Mouse (Mus musculus) liver, embryonic 15.5 days (tissue): Measurements from ENCODE around the gene Irf2. TPM values are rescaled to one million over a fixed set of nuclear protein-coding genes. Genes with fewer than 3 reads are reported as not detected.
A peak's percentile ranks its signal among the peaks of the same experiment; 100 is the strongest.

ENCODE experiments used
- ATAC-seq: fragments of 200-750 bp; cut with Nextera tagmentation; 2 replicates; pipeline ENCODE4 v1.8.0; 2017; ENCODE audit warnings: moderate number of reproducible peaks, mild to moderate bottlenecking, moderate library complexity; ENCODE audit not compliant: insufficient read depth
- H3K27ac ChIP-seq: fragments of 300-500 bp; sonication (generic); replicated peaks from 2 replicates; pipeline ENCODE4 v1.5.1; 2015; ENCODE audit warnings: mild to moderate bottlenecking, inconsistent platforms
- H3K27me3 ChIP-seq: fragments of 300-500 bp; sonication (generic); 2 replicates; pipeline ENCODE4 v1.6.1; 2015; ENCODE audit warnings: mild to moderate bottlenecking, inconsistent platforms
- H3K36me3 ChIP-seq: fragments of 300-500 bp; sonication (generic); replicated peaks from 2 replicates; pipeline ENCODE4 v1.6.1; 2015; ENCODE audit warnings: moderate library complexity, mild to moderate bottlenecking, inconsistent platforms
- H3K4me1 ChIP-seq: fragments of 300-500 bp; sonication (generic); replicated peaks from 2 replicates; pipeline ENCODE4 v1.6.1; 2015; ENCODE audit warnings: inconsistent platforms
- H3K4me2 ChIP-seq: fragments of 300-500 bp; sonication (generic); 2 replicates; pipeline ENCODE4 v1.6.1; 2015; ENCODE audit warnings: moderate library complexity, mild to moderate bottlenecking, inconsistent platforms
- H3K4me3 ChIP-seq: fragments of 300-500 bp; sonication (generic); replicated peaks from 2 replicates; pipeline ENCODE4 v1.5.1; 2015; ENCODE audit warnings: mild to moderate bottlenecking, inconsistent platforms
- H3K9ac ChIP-seq: fragments of 300-500 bp; sonication (generic); 2 replicates; pipeline ENCODE4 v1.6.1; 2015; ENCODE audit warnings: moderate library complexity, mild to moderate bottlenecking, inconsistent platforms
- H3K9me3 ChIP-seq: fragments of 300-500 bp; sonication (generic); replicated peaks from 2 replicates; pipeline ENCODE4 v1.6.1; 2016; ENCODE audit warnings: inconsistent platforms
- WGBS: fragments of 180-500 bp; shearing (Covaris S2); methylation state at CpG from one replicate; pipeline ENCODE4 v1.1.7; 2015; ENCODE audit warnings: mixed read lengths; ENCODE audit not compliant: insufficient replicate concordance; 5-methylcytosine and 5-hydroxymethylcytosine counted together
- polyA plus RNA-seq: library from polyadenylated mRNA; unstranded; fragments of >200 nt; fragmentation: Nextera tagmentation; extraction: Ambion mirVana; gene quantifications from 2 replicates; pipeline ENCODE4 v1.2.1, GENCODE M21; 2015

Irf2 gene
- polyA plus RNA-seq, 1 experiment from 2014 or later = 10.1 TPM

DNA sequence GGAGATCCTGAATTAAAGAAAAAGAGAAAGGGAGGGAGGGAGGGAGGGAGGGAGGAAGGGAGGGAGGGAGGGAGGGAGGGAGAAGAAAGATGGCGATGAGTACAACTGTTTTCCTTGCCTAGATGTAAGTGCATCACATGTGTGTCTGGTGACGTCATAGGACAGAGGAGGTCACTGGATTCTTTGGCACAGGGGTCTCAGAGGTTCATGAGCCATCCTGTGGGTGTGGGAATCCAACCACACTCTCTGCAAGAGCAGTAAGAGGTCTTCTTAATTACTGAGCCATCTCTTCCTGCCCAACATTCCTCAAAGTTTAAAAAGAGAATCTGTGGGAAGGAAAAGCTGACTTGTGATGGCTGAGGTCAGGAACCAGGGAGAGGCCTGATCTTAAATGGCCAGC, 28.0 kb upstream of the Irf2 start:
- ATAC-seq = no peak
- Histone ChIP-seq H3K4me2 (no peak overlapping the region), H3K9ac (no peak overlapping the region), H3K27me3 (no peaks in the 10 kb centered on the region), H3K4me1 (peaks cover 9% of the 10 kb centered on the region), H3K4me3 (no peak overlapping the region), H3K36me3 (no peaks in the 10 kb centered on the region), H3K27ac (no peak overlapping the region), H3K9me3 (no peaks in the 10 kb centered on the region)
- 55% methylated on average over 2 of the region's 2 CpGs for WGBS

DNA sequence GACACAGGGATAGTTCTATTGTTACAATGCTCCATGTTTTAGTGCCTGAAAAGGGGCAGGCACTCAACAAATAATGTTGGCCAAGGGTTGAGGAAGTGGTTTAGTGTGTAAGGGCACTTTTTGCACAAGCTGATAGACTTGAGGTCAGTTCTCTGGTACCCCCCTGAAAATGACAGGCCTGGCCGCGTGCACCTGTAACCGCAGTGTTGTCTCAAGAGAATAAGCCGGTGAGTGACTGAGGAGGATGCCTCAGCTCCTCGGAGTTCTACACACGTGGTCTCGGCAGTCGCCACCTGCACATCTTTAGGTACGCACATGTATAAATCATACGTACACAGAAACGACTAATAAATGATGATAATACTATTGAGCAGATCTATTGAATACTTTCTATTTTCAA, 26.4 kb upstream of the Irf2 start:
- H3K27ac ChIP-seq = no peak overlapping the region
- 64% methylated on average over 11 of the region's 11 CpGs for WGBS
- no peaks in the 10 kb centered on the region for H3K27me3 ChIP-seq
- no peak overlapping the region for H3K9ac ChIP-seq
- H3K9me3 ChIP-seq = no peaks in the 10 kb centered on the region
- H3K4me1 ChIP-seq = peaks cover 9% of the 10 kb centered on the region
- no peak overlapping the region for H3K4me3 ChIP-seq
- H3K4me2 ChIP-seq = no peak overlapping the region
- no peaks in the 10 kb centered on the region for H3K36me3 ChIP-seq
- ATAC-seq = no peak

- no peak overlapping the region for H3K27ac ChIP-seq
- no peaks in the 10 kb centered on the region for H3K27me3 ChIP-seq
- no peak for ATAC-seq
- H3K4me1 ChIP-seq = peaks cover 14% of the 10 kb centered on the region
- no peak overlapping the region for H3K9ac ChIP-seq
- H3K36me3 ChIP-seq = no peaks in the 10 kb centered on the region
- no peaks in the 10 kb centered on the region for H3K9me3 ChIP-seq
- 0 out of 2 replicates have a peak overlapping the region, but pooled peaks have one; percentile 16 for H3K4me2 ChIP-seq
- 11% methylated on average over 6 of the region's 6 CpGs for WGBS
- H3K4me3 ChIP-seq = no peak overlapping the region
These were observed 25.7 kb upstream of the Irf2 start for GRCm38 (mm10) chr8:46713844-46714243.

GRCm38 (mm10) chr8:46714400-46714799, 25.1 kb upstream of the Irf2 start:
- no peak overlapping the region for H3K4me2 ChIP-seq
- peaks cover 20% of the 10 kb centered on the region for H3K4me1 ChIP-seq
- H3K9me3 ChIP-seq = no peaks in the 10 kb centered on the region
- no peaks in the 10 kb centered on the region for H3K36me3 ChIP-seq
- H3K4me3 ChIP-seq = no peak overlapping the region
- no peaks in the 10 kb centered on the region for H3K27me3 ChIP-seq
- H3K27ac ChIP-seq = no peak overlapping the region
- no peak for ATAC-seq
- no peak overlapping the region for H3K9ac ChIP-seq
- 55% methylated on average over 3 of the region's 3 CpGs for WGBS

DNA sequence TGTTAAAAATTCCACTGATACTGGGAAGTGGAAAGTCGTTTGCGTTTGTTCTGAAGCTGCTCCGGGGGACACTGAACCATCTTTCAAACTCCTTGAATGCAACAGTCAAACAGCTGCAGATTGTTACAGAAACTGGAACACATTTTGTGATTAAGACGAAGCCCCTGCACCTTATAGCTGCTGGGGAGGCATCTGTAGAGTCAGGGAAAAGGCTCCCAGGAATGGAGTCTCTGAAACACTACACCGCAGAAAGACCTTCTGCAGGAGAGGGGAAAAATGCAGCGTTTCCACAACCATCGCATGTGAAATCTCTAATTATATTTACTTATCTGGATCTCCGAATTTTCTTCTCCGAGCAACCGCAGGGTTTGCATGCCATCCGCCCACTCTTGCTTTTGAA, 23.1 kb upstream of the Irf2 start:
- ATAC-seq = no peak
- Histone ChIP-seq H3K36me3 (no peaks in the 10 kb centered on the region), H3K4me1 (peaks cover 38% of the 10 kb centered on the region), H3K9ac (no peak overlapping the region), H3K4me2 (no peak overlapping the region), H3K27ac (no peak overlapping the region), H3K9me3 (no peaks in the 10 kb centered on the region), H3K27me3 (no peaks in the 10 kb centered on the region), H3K4me3 (no peak overlapping the region)
- WGBS = 68% methylated on average over 11 of the region's 11 CpGs

DNA sequence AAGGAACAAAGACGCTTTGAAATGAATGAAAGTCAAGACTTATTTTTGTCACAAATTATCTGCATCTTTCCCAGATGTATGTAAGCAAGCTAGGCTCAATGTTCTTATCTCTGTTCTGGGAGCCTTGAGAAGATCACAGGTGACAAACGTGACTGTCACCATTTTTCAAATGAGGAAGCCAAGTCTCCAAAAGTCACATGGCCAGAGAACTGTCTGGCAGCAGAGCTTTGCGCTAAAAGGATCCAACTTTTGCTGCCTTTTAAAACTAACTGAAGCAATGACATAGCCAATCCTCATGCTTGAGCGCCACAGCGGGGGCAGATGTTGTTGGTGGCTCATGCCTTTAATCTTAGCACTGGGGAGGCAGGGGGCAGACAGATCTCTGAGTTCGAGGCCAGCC, 22.4 kb upstream of the Irf2 start:
- 56% methylated on average over 6 of the region's 6 CpGs for WGBS
- no peak for ATAC-seq
- Histone ChIP-seq H3K27me3 (no peaks in the 10 kb centered on the region), H3K9ac (no peak overlapping the region), H3K9me3 (no peaks in the 10 kb centered on the region), H3K27ac (no peak overlapping the region), H3K36me3 (no peaks in the 10 kb centered on the region), H3K4me1 (peaks cover 45% of the 10 kb centered on the region), H3K4me3 (no peak overlapping the region), H3K4me2 (no peak overlapping the region)

GRCm38 (mm10) chr8:46718301-46718700, 21.2 kb upstream of the Irf2 start:
- Histone ChIP-seq H3K9me3 (no peaks in the 10 kb centered on the region), H3K27ac (no peak overlapping the region), H3K4me1 (peaks cover 50% of the 10 kb centered on the region), H3K27me3 (no peaks in the 10 kb centered on the region), H3K4me2 (no peak overlapping the region), H3K4me3 (no peak overlapping the region), H3K36me3 (no peaks in the 10 kb centered on the region), H3K9ac (no peak overlapping the region)
- WGBS = 45% methylated on average over 8 of the region's 8 CpGs
- ATAC-seq = no peak

DNA sequence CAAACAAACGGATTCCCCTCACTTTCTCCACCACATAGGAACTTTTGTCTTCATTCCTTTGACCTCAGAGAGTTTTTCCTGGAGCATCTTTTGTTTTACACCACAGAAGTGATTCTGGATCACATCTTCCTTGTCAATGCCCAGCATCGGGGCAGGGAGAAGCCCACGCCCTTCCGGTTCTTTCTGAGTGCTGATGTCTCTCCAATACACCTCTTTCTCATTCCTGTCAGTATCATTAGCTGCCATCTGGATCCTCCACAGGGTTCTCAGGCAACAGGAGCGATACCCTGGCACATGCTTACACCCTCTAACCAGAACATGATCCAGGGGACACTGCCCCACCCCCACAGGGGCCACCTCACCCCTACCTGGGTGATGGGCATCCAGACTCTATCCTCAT, 20.8 kb upstream of the Irf2 start:
- H3K9ac ChIP-seq = no peak overlapping the region
- H3K4me1 ChIP-seq = peaks cover 48% of the 10 kb centered on the region
- 0 out of 2 replicates have a peak, but pooled peaks have one; percentile 23 for ATAC-seq
- H3K27ac ChIP-seq = no peak overlapping the region
- H3K36me3 ChIP-seq = no peaks in the 10 kb centered on the region
- H3K27me3 ChIP-seq = no peaks in the 10 kb centered on the region
- H3K4me3 ChIP-seq = no peak overlapping the region
- no peak overlapping the region for H3K4me2 ChIP-seq
- 51% methylated on average over 5 of the region's 5 CpGs for WGBS
- no peaks in the 10 kb centered on the region for H3K9me3 ChIP-seq

GRCm38 (mm10) chr8:46720656-46721055, 18.9 kb upstream of the Irf2 start:
- Histone ChIP-seq H3K4me3 (no peak overlapping the region), H3K9me3 (no peaks in the 10 kb centered on the region), H3K27me3 (no peaks in the 10 kb centered on the region), H3K27ac (no peak overlapping the region), H3K4me1 (peaks cover 44% of the 10 kb centered on the region), H3K9ac (no peak overlapping the region), H3K4me2 (0 out of 2 replicates have a peak overlapping the region, but pooled peaks have one; percentile 6), H3K36me3 (no peaks in the 10 kb centered on the region)
- 21% methylated on average over 4 of the region's 4 CpGs for WGBS
- ATAC-seq = peak; percentile 69

- no peaks in the 10 kb centered on the region for H3K9me3 ChIP-seq
- H3K4me2 ChIP-seq = peak overlapping the region; percentile 27
- no peak overlapping the region for H3K4me3 ChIP-seq
- WGBS = 54% methylated on average over 11 of the region's 11 CpGs
- no peak overlapping the region for H3K27ac ChIP-seq
- H3K9ac ChIP-seq = no peak overlapping the region
- ATAC-seq = peak; percentile 84
- no peaks in the 10 kb centered on the region for H3K27me3 ChIP-seq
- no peaks in the 10 kb centered on the region for H3K36me3 ChIP-seq
- peaks cover 44% of the 10 kb centered on the region for H3K4me1 ChIP-seq
These were observed 18.3 kb upstream of the Irf2 start for GRCm38 (mm10) chr8:46721065-46721845.

GRCm38 (mm10) chr8:46722536-46722935, 17.0 kb upstream of the Irf2 start:
- no peak for ATAC-seq
- 43% methylated on average over 2 of the region's 2 CpGs for WGBS
- Histone ChIP-seq H3K27ac (no peak overlapping the region), H3K27me3 (no peaks in the 10 kb centered on the region), H3K4me2 (no peak overlapping the region), H3K4me1 (peaks cover 44% of the 10 kb centered on the region), H3K9me3 (no peaks in the 10 kb centered on the region), H3K9ac (no peak overlapping the region), H3K4me3 (no peak overlapping the region), H3K36me3 (no peaks in the 10 kb centered on the region)

GRCm38 (mm10) chr8:46726383-46726782, 13.1 kb upstream of the Irf2 start:
- Histone ChIP-seq H3K27ac (no peak overlapping the region), H3K9ac (no peak overlapping the region), H3K36me3 (no peaks in the 10 kb centered on the region), H3K9me3 (no peaks in the 10 kb centered on the region), H3K4me3 (no peak overlapping the region), H3K4me2 (no peak overlapping the region), H3K4me1 (peaks cover 16% of the 10 kb centered on the region), H3K27me3 (no peaks in the 10 kb centered on the region)
- WGBS = 80% methylated on average over 2 of the region's 2 CpGs
- ATAC-seq = no peak
